Mouse (Mus musculus) liver, adult 2 months (tissue): ENCODE measurements at regions not wholly inside any gene's neighbourhood (a gene's known extent, or its start where the extent isn't known, plus 50 kb on each side); places are given as distances from the start of the nearest gene placed in this dataset.

Source experiments
- DNase-seq: peaks from one replicate; pipeline ENCODE4 v3.0.0-alpha.2; 2011; ENCODE audit warnings: low read depth, low spot score; ENCODE audit errors: extremely low read depth
- H3K27ac ChIP-seq: fragments of 200-500 bp; replicated peaks from 2 replicates; pipeline ENCODE4 v1.5.1; 2012; ENCODE audit warnings: low read depth, mild to moderate bottlenecking, control low read depth, inconsistent platforms, low read length; ENCODE audit not compliant: insufficient read depth
- H3K27me3 ChIP-seq: fragments of 200-500 bp; 2 replicates; pipeline ENCODE4 v1.6.1; 2012; ENCODE audit warnings: mild to moderate bottlenecking, moderate library complexity, low read length, inconsistent platforms; ENCODE audit not compliant: control insufficient read depth, insufficient read depth
- H3K36me3 ChIP-seq: fragments of 200-500 bp; 2 replicates; pipeline ENCODE4 v1.6.1; 2012; ENCODE audit warnings: low read length, inconsistent platforms; ENCODE audit not compliant: control insufficient read depth, insufficient read depth
- H3K4me1 ChIP-seq: fragments of 200-500 bp; 2 replicates; pipeline ENCODE4 v1.6.1; 2011; ENCODE audit warnings: low read length; ENCODE audit not compliant: control insufficient read depth, insufficient read depth
- H3K4me3 ChIP-seq: fragments of 200-500 bp; 2 replicates; pipeline ENCODE4 v1.5.1; 2011; ENCODE audit warnings: low read depth, mild to moderate bottlenecking, control low read depth, low read length, moderate library complexity; ENCODE audit not compliant: insufficient read depth
- H3K79me2 ChIP-seq: fragments of 200-500 bp; 2 replicates; pipeline ENCODE4 v1.6.1; 2012; ENCODE audit warnings: inconsistent platforms, mild to moderate bottlenecking, low read length, moderate library complexity; ENCODE audit not compliant: control insufficient read depth, insufficient read depth
- H3K9ac ChIP-seq: fragments of 200-500 bp; 2 replicates; pipeline ENCODE4 v1.6.1; 2012; ENCODE audit warnings: low read depth, mild to moderate bottlenecking, control low read depth, inconsistent platforms, low read length
- CTCF ChIP-seq: fragments of 200-500 bp; IDR thresholded peaks from 2 replicates; pipeline ENCODE4 v1.5.1; 2011; ENCODE audit warnings: low read depth, low read length, control low read depth
- POLR2A ChIP-seq: fragments of 200-500 bp; IDR thresholded peaks from 2 replicates; pipeline ENCODE4 v1.6.1; 2011; ENCODE audit warnings: low read length, control low read depth; ENCODE audit not compliant: insufficient read depth; ENCODE audit errors: extremely low read depth
- WGBS: fragments of 180-500 bp; shearing (Covaris S2); methylation state at CpG from one replicate; pipeline ENCODE4 v1.1.7; 2018; 5-methylcytosine and 5-hydroxymethylcytosine counted together

GRCm38 (mm10) chr2:171630101-171630715 is 413.1 kb downstream of the Cbln4 start:
- H3K27me3 ChIP-seq: no peaks in the 10 kb centered on the region
- no peak overlapping the region for H3K27ac ChIP-seq
- no peak overlapping the region for H3K4me3 ChIP-seq
- no peak for TF ChIP-seq POLR2A
- no peak for TF ChIP-seq CTCF
- WGBS: 89% methylated on average over 9 of the region's 9 CpGs
- no peaks in the 10 kb centered on the region for H3K4me1 ChIP-seq
- no peaks in the 10 kb centered on the region for H3K79me2 ChIP-seq
- no peak for DNase-seq
- H3K36me3 ChIP-seq: no peaks in the 10 kb centered on the region
- H3K9ac ChIP-seq: no peak overlapping the region

GRCm38 (mm10) chr2:171628182-171628850 is 414.9 kb downstream of the Cbln4 start:
- TF ChIP-seq CTCF (no peak), POLR2A (no peak)
- H3K36me3 ChIP-seq: no peaks in the 10 kb centered on the region
- no peak overlapping the region for H3K27ac ChIP-seq
- no peak overlapping the region for H3K4me3 ChIP-seq
- no peaks in the 10 kb centered on the region for H3K79me2 ChIP-seq
- WGBS: 90% methylated on average over 10 of the region's 10 CpGs
- no peak for DNase-seq
- no peaks in the 10 kb centered on the region for H3K27me3 ChIP-seq
- no peak overlapping the region for H3K9ac ChIP-seq
- no peaks in the 10 kb centered on the region for H3K4me1 ChIP-seq

GRCm38 (mm10) chr2:171620668-171621067 is 422.6 kb downstream of the Cbln4 start:
- no peaks in the 10 kb centered on the region for H3K79me2 ChIP-seq
- no peak overlapping the region for H3K4me3 ChIP-seq
- H3K27me3 ChIP-seq: no peaks in the 10 kb centered on the region
- WGBS: 90% methylated on average over 5 of the region's 5 CpGs
- no peaks in the 10 kb centered on the region for H3K4me1 ChIP-seq
- no peak overlapping the region for H3K9ac ChIP-seq
- no peak overlapping the region for H3K27ac ChIP-seq
- DNase-seq: no peak
- H3K36me3 ChIP-seq: no peaks in the 10 kb centered on the region
- TF ChIP-seq CTCF: no peak

- 81% methylated on average over 2 of the region's 2 CpGs for WGBS
Measured at GRCm38 (mm10) chr2:171620253-171620652, 423.0 kb downstream of the Cbln4 start.

GRCm38 (mm10) chr2:171618771-171619170 is 424.5 kb downstream of the Cbln4 start:
- TF ChIP-seq POLR2A (no peak), CTCF (no peak)

More at GRCm38 (mm10) chr2:171620253-171620652, 423.0 kb downstream of the Cbln4 start:
- no peak overlapping the region for H3K27ac ChIP-seq
- H3K79me2 ChIP-seq: no peaks in the 10 kb centered on the region
- TF ChIP-seq POLR2A (no peak), CTCF (no peak)
- no peak overlapping the region for H3K9ac ChIP-seq
- no peaks in the 10 kb centered on the region for H3K27me3 ChIP-seq
- H3K4me1 ChIP-seq: no peaks in the 10 kb centered on the region
- no peaks in the 10 kb centered on the region for H3K36me3 ChIP-seq
- DNase-seq: no peak
- no peak overlapping the region for H3K4me3 ChIP-seq

GRCm38 (mm10) chr2:171618333-171618732 is 424.9 kb downstream of the Cbln4 start:
- WGBS: 11% methylated on average over 9 of the region's 9 CpGs
- no peak for DNase-seq
- TF ChIP-seq CTCF (no peak), POLR2A (no peak)

More at GRCm38 (mm10) chr2:171618771-171619170, 424.5 kb downstream of the Cbln4 start:
- no peak for DNase-seq
- Histone ChIP-seq H3K4me1 (no peaks in the 10 kb centered on the region), H3K9ac (no peak overlapping the region), H3K27ac (no peak overlapping the region), H3K27me3 (no peaks in the 10 kb centered on the region), H3K79me2 (no peaks in the 10 kb centered on the region), H3K36me3 (no peaks in the 10 kb centered on the region), H3K4me3 (no peak overlapping the region)
- 68% methylated on average over 4 of the region's 4 CpGs for WGBS

More at GRCm38 (mm10) chr2:171618333-171618732, 424.9 kb downstream of the Cbln4 start:
- Histone ChIP-seq H3K27ac (no peak overlapping the region), H3K79me2 (no peaks in the 10 kb centered on the region), H3K4me1 (no peaks in the 10 kb centered on the region), H3K27me3 (no peaks in the 10 kb centered on the region), H3K4me3 (no peak overlapping the region), H3K9ac (no peak overlapping the region), H3K36me3 (no peaks in the 10 kb centered on the region)
